Mouse (Mus musculus) spleen, postnatal 14 days (tissue): Measurements from ENCODE around the gene Ears2.
"Not testable (repeated sequence)": the region's sequence is repeated elsewhere in the genome, so short reads cannot be mapped to it uniquely, and the experiment has no call there.

Experiments used
- DNase-seq, 2 experiments: peaks; one replicate each; pipeline ENCODE4 v3.0.0; 2021 to 2022; ENCODE audit warnings: low spot score in 2 of 2

Gene Ears2

GRCm38 (mm10) chr7:122066945-122067516 is at the start of gene Ears2, which contains the start of gene Ubfd1:
Gene Ears2 (minus strand): TSS chr7:122067263.
Gene Ubfd1 (plus strand): TSS chr7:122067175.
- DNase-seq, result peak; percentile 80 to 89

- no peak for DNase-seq
Observed at GRCm38 (mm10) chr7:122108206-122108605, 41.1 kb upstream of the Ears2 start.

- DNase-seq, result peak; percentile 74 to 83
Observed at GRCm38 (mm10) chr7:122101747-122102244, 34.7 kb upstream of the Ears2 start, which contains the start of gene Ndufab1. Gene Ndufab1 (minus strand): TSS chr7:122101886.

DNA sequence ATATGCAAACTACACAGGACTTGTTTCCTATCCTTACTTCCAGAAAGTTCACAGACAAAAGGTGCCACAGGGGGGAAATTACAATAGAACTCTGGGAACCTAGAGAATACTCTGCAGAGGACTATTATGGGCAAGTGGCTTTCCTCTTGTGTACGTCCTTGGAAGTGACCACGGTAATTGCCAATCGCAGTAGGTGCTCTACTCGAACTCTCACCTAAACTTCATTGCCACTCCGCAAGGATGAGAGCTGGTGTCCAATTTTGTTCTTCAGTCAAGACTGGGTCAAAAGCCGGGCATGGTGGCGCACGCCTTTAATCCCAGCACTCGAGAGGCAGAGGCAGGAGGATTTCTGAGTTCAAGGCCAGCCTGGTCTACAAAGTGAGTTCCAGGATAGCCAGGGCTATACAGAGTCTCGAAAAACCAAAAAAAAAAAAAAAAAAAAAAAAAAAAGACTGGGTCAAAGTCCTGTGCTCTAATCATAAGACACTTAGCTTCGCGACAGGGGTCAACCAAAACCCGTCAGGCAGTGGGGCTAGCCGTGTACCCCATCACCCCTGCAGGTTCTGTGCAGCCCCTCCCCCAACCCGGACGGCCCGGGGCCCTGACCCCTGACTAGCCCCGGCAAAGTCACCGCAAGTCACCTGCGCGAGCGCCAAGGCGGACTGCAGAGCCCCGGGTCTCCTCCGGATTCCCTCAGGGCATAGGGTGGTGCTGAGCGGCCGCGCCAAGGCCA is 34.1 kb upstream of the Ears2 start:
- DNase-seq, result not testable (repeated sequence)

GRCm38 (mm10) chr7:122099222-122099621 is 32.2 kb upstream of the Ears2 start:
- DNase-seq, result peak; percentile 9 to 40

DNA sequence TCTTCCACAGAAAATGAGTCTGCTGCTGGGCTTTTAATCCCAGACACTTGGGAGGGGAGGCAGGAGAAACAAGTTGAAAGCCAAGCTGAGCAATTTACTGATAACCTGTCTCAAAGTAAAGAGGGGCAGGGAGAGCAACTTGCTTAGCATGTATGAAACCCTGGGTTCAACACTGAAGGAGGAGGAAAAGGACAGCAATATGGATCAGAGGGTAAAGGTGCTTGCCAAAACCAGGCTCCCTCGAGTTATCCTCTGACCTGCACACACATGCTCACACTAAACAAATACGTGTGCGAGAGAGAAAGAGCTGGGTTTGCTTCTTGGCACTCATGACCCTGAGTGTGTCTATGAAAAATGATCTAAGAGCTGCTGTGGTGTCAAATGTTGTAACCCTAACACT is 30.9 kb upstream of the Ears2 start:
- no peak for DNase-seq

DNA sequence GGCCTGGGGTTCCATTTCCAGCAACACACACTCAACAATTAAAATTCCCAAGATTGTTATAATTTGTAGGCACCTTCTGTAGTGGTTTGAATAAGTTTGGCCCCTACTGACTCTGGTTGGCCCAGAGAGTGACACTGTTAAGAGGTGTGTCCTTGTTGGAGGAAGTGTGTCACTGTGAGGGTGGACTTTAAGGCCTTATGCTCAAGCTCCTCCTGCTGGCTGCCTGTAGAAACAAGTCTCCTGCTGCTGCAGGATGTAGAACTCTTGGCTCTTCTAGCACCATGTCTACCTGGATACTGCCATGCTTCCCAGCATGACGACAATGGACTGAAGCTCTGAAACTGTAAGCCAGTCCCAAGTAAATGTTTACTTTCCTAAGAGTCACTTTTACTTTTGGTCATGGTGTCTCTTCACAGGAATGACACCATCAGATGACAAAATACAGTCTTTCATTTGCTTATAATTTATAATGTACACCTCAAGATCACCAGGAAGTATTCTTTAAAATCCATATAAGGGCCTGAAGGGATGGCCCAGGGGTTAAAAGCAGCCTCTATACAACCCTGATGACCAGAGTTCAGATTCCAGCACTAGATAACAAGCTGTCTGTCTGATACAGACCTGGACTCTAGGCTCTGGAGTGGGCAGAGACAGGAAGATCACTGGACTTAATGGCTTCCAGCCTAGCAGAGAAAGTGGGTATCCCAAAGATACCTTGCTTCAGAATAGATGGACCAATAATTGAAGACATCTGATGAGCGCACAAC is 27.7 kb upstream of the Ears2 start:
- DNase-seq, result peak in 1 of 2 experiments; percentile 2

GRCm38 (mm10) chr7:122087195-122087982 is 20.3 kb upstream of the Ears2 start:
- no peak for DNase-seq

- no peak for DNase-seq
Observed at GRCm38 (mm10) chr7:122081071-122081470, 14.0 kb upstream of the Ears2 start.

DNA sequence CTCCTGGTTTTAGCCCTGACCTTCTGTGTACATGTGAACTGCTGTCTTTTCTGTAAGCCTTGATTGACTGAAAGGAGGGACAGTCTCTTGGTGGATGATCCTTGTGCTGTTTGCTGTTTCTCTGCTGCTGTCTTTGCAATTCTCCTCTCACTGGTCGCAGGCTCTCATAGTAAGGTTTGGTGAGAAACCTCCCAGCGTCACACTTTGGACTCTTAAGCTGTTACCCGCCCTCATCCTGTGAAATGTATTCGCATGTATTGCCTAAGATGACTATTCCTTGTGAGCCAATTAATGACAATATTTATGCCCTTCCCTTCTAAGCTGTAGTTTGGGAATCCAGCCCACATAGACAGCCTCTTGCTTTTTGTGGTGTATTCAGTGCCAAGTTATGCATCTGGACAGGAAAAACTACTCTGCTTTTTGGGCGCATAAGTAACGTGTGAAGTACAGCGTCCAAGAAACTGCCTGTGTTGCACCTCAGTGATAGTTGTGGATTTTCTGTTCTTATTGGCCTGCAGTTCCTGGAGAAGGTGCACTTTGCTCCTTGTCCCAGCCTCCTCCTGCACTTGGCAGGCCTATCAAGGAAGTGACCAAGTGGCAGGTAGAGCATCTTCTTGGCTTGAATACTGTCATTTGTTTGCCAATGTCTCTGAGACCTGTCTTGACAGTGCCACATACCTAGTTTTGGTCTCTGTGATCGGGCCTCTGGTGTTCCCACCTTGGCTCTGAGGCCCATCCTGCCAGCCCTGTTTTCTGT is 12.9 kb upstream of the Ears2 start:
- DNase-seq, result no peak

DNA sequence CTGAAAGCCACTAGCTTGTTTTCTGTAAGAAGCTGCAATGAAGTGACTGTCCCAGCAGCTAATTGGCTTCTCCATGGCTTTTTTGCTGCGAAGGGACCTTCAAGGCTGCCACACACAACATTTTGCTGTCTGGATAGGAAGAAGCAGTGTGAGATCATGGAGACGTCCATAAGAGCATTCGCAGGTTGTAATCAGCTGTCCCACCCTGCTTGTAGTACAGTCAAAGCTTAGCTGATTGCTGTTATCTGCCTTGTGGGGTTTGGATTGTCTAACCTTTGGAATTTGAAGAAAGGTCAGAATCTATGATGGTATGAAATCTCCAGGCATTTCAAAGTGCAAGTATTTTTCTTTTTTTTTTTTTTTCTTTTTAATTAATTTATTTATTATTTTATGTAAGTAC is 7.3 kb upstream of the Ears2 start:
- no peak for DNase-seq

GRCm38 (mm10) chr7:122067517-122068381 is 686 bp upstream of the Ears2 start:
- DNase-seq, result no peak

DNA sequence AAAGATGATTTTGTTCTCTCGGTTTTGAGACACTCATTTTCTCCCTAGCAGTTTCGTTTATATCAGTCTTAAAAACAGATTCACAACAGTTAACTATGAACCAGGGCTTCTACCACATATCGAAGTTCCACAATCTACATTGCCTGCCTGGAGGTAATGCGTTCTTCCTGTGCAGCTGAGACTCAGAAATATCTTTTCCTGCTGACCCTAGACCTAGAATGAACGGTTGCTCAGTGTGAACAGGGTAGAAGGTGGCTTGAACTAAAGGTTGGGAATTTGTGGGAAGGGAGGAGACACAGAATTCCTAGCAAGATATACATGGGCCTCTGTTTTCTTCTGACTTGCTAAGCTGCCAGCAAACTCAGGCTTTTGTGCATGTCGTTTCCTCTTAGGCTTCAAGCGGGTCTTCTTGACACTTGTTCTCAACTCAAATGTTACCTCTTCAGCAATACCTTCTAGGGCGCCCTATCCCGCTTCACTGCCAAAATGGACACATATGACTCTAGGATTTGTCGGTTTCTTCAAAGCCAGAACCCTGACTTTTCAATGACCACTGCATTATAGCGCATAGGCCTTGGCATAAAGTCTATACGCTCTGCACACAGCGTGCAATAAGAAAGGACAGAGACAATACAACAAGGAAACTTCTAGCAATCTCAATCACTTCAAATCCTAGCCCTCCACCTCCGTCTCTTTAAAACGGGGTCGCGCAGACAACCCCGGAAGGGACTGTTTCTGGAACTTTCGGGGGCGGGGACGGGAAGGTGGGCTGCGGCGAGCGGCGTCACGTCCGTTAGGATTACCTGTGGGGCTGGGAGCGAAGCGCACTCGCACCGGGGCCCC is 740 bp downstream of the Ears2 start:
- no peak for DNase-seq

DNA sequence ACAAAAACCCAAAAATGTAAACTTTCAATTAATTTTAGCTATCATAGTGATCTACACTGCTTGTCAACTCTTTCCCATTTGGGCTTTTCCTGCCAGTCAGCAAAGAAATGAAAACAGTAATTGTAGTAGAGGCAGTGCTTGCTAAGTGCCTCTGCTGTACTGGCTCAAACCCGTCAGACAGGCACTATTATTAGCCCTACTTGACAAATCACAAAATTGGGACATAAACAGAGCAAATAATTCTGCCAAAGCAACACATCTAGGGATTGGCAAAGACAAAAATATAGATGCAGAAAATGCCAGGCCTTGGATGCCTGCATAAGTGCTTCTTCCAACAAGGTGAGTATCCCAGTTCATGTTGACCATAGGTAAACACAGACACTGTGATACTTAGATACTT is 1.4 kb downstream of the Ears2 start:
- no peak for DNase-seq

DNA sequence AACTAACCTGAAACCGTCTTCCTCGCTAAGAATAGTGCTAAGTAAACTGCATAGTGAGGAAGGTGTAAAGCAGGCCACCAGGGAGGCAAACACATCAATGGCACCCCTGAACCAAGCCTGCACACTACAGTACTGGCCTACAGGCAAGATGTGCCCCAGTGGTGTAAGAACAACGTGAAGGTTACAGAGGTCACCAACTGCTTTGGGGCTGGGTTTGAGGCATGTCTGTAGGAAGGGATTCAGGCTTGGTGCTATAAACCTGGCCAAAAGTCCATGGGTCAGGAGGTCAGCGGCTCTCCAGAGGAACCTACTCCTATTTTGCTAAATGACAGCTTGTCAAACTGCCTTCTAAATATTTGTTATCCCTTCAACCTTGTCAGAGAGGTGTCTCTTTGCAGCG is 10.4 kb downstream of the Ears2 start:
- DNase-seq, result no peak

- no peak for DNase-seq
Observed at GRCm38 (mm10) chr7:122050834-122051233, 16.2 kb downstream of the Ears2 start.

DNA sequence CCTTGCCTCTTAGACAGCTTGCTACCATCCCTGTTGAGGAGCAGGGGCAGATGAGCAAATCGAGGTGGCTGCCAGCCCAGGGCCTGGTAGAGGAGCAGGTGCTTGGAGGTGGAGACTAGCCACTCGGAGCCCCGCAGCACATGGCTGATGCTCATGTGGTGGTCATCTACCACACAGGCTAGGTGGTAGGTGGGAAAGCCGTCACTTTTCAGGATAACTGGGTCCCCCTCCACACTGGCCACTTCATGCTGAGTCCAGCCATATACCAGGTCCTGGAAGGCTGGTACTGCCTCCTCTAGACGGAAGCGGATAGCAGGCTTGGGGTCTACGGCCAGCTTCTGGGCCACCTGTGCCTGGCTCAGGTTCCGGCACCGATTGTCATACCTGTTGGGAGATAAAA is 18.9 kb downstream of the Ears2 start:
- DNase-seq, result no peak

DNA sequence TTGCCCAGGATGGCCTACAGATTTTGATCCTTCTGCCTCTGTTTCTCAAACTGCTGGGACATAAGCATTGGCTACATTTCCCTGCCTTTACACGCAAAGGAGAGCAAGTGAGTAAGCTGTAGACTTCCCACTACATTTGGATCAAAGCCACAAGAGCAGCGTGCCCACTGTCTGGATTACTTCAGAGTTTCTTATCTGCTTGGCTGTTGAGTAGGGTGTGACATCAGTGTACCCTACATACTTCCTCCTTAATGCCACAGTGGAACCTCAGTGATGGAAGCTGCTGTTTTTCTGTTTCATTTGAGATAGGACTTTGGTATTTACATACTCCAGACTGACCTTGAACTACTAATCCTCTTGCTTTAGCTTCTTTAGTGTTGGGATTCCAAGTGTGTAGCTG is 20.2 kb downstream of the Ears2 start:
- no peak for DNase-seq

DNA sequence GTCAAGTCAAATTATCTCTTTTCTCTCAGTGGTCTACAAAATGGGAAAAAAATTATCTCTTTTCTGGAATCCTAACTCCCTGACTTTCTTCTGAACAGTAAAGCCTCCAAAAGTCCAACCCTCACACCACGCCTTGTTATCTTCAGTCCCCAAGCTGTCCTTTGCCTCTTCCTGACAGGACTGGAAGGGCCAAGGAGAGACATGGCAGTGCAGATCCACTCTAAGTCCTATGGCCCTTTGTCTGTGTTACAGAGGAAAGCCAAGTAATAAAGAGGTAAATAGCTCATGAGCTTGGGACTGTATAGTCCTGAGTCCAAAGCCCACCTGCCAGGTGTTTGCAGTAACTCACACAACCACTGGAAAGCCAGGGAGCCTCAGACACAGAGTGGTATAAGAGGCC is 21.4 kb downstream of the Ears2 start:
- DNase-seq, result no peak
